Mouse (Mus musculus): Measurements from ENCODE around the gene Zmynd8.

DNA sequence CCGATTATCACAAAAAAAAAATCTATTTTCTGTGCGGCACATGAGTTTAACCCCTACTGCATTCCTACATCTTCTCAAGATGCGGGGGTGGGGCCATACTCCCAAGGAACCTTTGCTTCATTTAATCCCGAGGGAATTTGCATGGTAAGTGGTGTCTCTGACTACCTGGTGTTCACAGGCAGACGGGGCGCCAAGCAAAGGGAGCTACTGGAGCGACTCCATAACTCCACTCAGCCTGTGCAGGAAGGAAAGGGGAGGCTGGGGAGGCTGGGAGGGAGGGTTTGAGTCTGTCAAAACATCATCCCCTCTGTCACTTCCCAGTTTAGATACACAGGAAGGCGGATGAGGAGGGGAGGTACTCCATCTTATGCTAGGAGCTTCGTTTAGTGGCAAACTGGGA, 66.5 kb downstream of the Zmynd8 start:
- TF ChIP-seq CTCF (IDR thresholded peaks at IDR 0.05; ENCODE audit: control insufficient read depth, insufficient read depth, low read length) (no peak), POLR2A (IDR thresholded peaks at IDR 0.05; ENCODE audit: borderline replicate concordance, control insufficient read depth, low read depth, low read length) (no peak)

All from bone marrow, adult 2 months (tissue).